Mouse (Mus musculus): ENCODE data around the gene Fam78a.

The Fam78a gene

GRCm38 (mm10) chr2:32068811-32069607 lies 15.6 kb downstream of the Fam78a start:
- DNase-seq (ENCODE audit: low read depth, low spot score) = peak; percentile 53

GRCm38 (mm10) chr2:32066005-32066404 lies 18.7 kb downstream of the Fam78a start:
- no peak for DNase-seq (ENCODE audit: low read depth, low spot score)

DNA sequence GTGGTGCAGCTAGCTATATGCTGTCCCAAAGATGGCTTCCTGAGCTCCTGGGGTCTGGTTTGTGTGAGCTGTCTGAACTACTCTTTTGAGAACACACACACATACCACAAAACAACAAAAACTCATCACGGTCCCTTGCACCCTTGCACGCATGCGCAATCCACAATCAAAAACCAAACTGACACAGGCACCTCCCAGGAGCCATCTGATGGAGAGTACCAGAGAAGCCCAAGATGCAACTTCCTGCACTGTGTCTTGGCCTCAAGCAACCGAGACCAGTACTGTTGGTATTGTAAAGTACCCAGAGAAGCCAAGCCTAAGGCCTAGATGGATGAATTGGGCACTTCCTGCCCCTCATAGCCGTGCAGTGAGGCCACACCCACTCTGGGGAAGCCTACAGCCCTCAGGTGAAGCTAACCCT lies 19.3 kb downstream of the Fam78a start:
- peak; percentile 89 for DNase-seq (ENCODE audit: low read depth, low spot score)

- DNase-seq (ENCODE audit: low read depth, low spot score) = no peak
Measured at GRCm38 (mm10) chr2:32064913-32065312, 19.7 kb downstream of the Fam78a start.

GRCm38 (mm10) chr2:32063451-32064151 lies 21.1 kb downstream of the Fam78a start:
- DNase-seq (ENCODE audit: low read depth, low spot score) = peak; percentile 79

DNA sequence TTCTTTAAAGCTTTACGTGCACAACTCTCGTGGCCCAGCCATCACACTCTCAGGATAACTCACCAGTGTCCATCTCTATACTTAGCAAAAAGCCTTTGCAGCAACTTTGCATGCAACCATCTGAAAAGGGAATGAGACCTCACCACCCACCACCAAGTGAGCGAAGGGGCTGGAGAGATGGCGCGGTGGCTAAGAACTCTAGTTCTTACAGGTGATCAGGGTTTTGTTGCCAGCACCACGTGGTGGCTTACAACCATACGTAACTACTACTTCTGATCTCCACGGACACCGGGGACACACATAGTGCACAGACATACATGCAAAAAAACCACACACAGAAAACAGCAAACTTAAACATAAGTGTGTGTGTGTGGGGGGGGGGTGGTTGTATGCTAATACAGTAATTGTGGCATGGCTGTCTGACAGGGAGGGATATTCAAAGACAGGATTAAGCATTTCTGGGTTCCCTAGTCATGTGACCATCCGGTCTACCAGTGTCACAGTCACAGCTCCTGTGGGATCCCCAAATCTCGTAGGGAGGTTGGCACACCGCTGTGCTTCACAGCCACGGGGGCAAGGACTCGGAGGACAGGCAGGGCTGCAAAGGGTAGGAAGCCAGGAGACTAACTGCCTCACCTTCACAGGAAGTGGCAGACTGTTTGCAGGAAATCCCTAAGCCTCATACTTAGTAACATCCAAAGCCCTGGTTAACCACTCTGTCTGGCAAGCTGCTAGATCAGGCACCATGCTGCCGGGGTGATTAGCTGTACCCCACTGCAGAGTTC lies 21.8 kb downstream of the Fam78a start:
- DNase-seq (ENCODE audit: low read depth, low spot score) = peak; percentile 89

- peak; percentile 79 for DNase-seq (ENCODE audit: low read depth, low spot score)
Measured at GRCm38 (mm10) chr2:32061722-32062505, 22.7 kb downstream of the Fam78a start.

DNA sequence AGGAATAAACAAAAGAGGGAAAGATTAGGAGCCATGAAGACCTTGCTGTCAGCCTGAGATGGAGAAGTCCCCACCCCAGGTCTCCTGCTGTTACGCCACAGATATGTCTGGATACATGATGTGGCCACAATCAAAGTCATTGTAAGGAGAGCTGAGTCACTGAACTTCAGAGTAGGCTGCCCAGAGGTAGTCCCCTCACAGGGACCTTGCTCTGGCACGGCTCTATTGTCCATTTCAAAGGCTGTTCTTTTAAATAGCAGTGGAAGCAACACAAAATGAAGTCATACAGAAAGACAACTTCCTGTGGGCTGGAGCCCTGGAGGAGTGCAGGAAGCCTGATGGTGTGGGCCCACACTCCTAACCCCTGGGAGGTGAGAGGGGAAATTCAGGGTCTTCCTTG lies 23.5 kb downstream of the Fam78a start:
- peak; percentile 49 for DNase-seq (ENCODE audit: low read depth, low spot score)

DNA sequence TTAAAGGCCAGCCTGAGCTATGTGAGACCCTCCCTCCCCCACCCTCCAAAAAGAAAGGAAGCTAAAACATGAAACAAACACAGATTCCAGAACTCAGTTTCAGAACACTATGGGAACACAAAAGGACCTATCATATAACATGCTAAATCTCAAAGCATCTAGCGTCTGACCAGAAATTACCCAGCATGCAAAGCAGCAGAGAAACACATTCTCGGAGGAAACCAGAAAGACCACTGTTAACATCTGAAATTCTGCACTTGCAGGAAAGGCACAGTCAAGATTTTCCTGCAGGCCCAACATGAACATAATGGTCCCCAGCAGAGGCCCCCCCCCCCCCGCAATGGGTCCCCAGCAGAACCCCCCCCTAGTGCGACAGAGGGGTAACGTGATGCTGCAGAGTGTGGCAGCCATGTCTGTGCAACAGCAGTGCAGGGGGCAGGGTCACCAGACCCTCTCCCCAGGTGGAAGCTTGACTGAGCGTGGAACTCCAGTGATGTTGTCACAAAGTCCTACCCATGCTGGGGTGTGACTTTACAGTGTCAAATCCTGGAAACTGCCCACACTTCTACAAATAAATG lies 24.3 kb downstream of the Fam78a start:
- DNase-seq (ENCODE audit: low read depth, low spot score) = peak; percentile 37

GRCm38 (mm10) chr2:32059613-32060012 lies 25.0 kb downstream of the Fam78a start:
- no peak for DNase-seq (ENCODE audit: low read depth, low spot score)

- no peak for DNase-seq (ENCODE audit: low read depth, low spot score)
Measured at GRCm38 (mm10) chr2:32058716-32059115, 25.9 kb downstream of the Fam78a start.

- DNase-seq (ENCODE audit: low read depth, low spot score) = no peak
Measured at GRCm38 (mm10) chr2:32058241-32058640, 26.4 kb downstream of the Fam78a start.

DNA sequence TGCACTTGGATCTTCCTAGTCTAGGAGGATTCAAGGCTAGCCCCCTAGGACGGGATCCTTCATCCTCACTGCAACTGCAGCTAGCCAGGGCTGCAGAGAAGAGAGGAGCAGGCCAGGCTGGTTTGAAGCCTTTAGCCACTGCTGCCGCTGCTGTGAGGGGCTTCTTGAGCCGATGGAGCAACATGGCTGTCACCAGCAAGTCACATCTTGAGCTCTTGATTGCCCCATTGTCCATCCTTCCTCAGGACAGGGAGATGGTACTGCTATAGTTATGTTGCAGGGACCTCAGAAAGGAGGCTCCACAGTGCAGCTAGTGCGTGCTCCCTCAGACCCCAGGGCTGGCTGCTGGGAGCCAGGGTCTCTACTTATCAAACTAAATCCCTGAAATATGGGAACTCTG lies 26.9 kb downstream of the Fam78a start:
- DNase-seq (ENCODE audit: low read depth, low spot score) = no peak

- DNase-seq (ENCODE audit: low read depth, low spot score) = peak; percentile 74
Measured at GRCm38 (mm10) chr2:32057360-32057759, 27.3 kb downstream of the Fam78a start.

DNA sequence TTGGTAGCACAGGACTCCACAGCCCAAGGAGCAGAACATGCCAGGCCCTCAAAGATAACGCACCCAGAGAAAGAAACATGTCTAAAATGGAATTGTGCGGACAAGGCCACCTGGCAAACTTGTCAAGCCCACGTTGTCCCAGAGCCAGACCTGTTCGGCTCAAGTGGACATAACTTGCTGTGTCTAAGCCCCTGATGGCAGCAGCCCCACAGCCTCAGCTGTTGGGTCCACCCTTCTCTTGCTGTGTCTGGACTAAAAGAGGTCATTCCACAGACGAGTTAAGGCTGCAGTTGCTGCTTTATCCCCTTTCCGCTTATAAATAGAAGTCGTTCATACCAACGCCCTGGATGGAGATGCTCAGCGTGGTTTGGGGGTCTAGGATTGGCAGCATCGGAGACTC lies 28.1 kb downstream of the Fam78a start:
- DNase-seq (ENCODE audit: low read depth, low spot score) = no peak

- no peak for DNase-seq (ENCODE audit: low read depth, low spot score)
Measured at GRCm38 (mm10) chr2:32055357-32055965, 29.2 kb downstream of the Fam78a start.

DNA sequence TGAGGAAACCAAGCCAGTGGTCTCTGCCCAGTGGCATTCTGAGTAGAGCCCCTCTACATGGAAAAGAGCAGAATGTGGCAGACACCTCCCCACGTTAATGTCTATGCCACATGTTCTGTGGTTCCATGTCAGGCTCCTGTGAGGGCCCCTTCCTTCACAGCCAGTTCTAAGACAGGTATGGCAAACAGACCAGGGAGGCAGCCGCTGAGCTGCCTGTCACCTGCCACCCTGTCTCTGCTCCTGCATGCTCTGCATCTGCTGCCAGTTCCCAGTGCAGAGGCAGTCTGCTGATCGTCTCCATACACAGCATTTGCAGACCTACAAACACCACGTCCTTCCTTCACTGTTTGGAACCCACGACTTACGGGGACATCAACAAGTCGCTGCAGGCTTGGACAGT lies 32.2 kb downstream of the Fam78a start:
- no peak for DNase-seq (ENCODE audit: low read depth, low spot score)

GRCm38 (mm10) chr2:32051791-32052190 lies 32.9 kb downstream of the Fam78a start:
- no peak for DNase-seq (ENCODE audit: low read depth, low spot score)

GRCm38 (mm10) chr2:32047323-32047722 lies 37.3 kb downstream of the Fam78a start:
- peak; percentile 68 for DNase-seq (ENCODE audit: low read depth, low spot score)

GRCm38 (mm10) chr2:32046009-32046408 lies 38.6 kb downstream of the Fam78a start:
- DNase-seq (ENCODE audit: low read depth, low spot score) = no peak

GRCm38 (mm10) chr2:32045375-32045774 lies 39.3 kb downstream of the Fam78a start:
- no peak for DNase-seq (ENCODE audit: low read depth, low spot score)

All from CD4-positive helper T cell, adult 2 months (primary cell).